Mouse (Mus musculus): Measurements from ENCODE around the gene Ttyh1. TPM values are rescaled to one million over a fixed set of nuclear protein-coding genes. Genes with fewer than 3 reads are reported as not detected.

The Ttyh1 gene
- polyA plus RNA-seq, 2 experiments, result 0.11 to 0.24 TPM

DNA sequence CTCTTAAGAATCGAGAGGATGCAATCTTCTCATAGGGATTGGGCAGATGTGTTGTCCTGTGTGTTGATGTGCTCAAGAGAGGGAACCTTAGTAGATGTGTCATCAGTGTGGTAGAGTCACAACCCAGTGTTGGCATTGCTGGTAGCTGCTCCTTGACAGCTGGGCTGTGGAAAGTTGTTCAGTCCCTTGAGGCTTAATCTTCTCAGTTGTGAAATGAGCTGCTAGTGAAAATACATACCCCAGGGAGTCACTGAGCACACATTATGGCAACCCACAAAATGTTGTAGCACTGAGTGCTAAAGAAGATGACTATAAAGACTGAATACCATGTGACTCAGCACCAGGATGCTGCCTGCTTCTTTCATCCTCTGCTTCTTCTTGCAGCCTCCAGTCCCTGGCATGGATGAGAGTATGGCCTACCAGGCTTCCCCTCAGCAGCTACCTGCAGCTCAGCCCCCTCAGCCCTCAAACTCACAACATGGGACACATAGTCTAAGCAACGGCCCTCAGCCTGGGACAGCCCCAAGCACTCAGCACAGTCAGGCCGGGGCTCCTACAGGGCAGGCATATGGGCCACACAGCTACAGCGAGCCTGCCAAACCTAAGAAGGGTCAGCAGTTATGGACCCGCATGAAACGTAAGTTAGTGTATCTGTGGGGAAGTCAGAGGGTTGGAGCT is 22.6 kb downstream of the Ttyh1 start:
- no peak for DNase-seq (ENCODE audit: low read depth in 3 of 3, low spot score in 3 of 3)
- 85% methylated on average over 6 of the region's 6 CpGs for WGBS (ENCODE audit: insufficient replicate concordance)

DNA sequence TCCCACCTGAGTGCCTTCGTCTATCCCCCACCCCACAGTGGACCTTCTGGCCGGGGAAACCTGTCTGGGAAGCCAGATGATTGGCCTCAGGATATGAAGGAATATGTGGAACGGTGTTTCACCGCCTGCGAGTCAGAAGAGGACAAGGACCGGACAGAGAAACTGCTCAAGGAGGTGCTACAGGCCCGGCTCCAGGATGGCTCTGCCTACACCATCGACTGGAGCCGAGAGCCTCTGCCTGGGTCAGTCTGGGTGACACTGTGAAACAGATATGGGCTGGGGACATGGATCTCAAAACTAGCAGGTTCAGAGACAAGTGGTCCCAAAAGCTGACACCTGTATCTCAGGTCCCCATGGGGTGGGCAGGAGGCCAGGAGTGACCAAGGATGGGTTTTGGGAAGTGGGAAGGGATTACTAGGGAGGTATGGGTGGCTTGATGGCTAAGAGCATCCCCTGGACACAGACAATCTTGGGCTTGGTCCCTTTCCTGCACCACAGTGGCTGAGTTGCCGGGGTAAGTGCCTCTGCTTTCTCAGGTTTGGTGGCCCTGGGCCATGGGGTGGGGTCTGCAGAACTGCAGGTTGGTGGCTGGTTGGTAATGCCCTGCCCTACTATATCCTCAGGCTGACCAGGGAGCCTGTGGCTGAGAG is 23.7 kb downstream of the Ttyh1 start:
- DNase-seq (ENCODE audit: low read depth in 3 of 3, low spot score in 3 of 3) (no peak), ATAC-seq (ENCODE audit: insufficient read depth) (no peak)
- Histone ChIP-seq H3K4me2 (ENCODE audit: low read depth) (no peak overlapping the region), H3K9ac (replicated peaks) (no peak overlapping the region), H3K9me3 (ENCODE audit: control insufficient read depth, low read length) (no peaks in the 10 kb centered on the region), H3K4me3 (ENCODE audit: insufficient read depth in 1 of 2, low read depth in 2 of 2, low read length in 2 of 2) (no peak overlapping the region), H3K27ac (no peak overlapping the region), H3K27me3 (ENCODE audit: control insufficient read depth, insufficient read depth, low read length) (no peaks in the 10 kb centered on the region), H3K4me1 (replicated peaks; ENCODE audit: control insufficient read depth in 2 of 2, insufficient read depth in 2 of 2, low read length in 1 of 2) (peaks cover 3 to 4% of the 10 kb centered on the region in 2 experiments), H3K36me3 (replicated peaks; ENCODE audit: control insufficient read depth, insufficient read depth, low read depth) (peaks cover 96% of the 10 kb centered on the region)
- 91% methylated on average over 10 of the region's 10 CpGs for WGBS (ENCODE audit: insufficient replicate concordance)
- TF ChIP-seq CTCF (IDR thresholded peaks at IDR 0.05; ENCODE audit: low read depth) (no peak), EP300 (IDR thresholded peaks at IDR 0.05; ENCODE audit: low read depth) (no peak)

More for the DNA sequence above, 22.6 kb downstream of the Ttyh1 start:
- H3K9me3 ChIP-seq (ENCODE audit: control insufficient read depth, low read length), result no peaks in the 10 kb centered on the region
- no peak overlapping the region for H3K27ac ChIP-seq
- no peak overlapping the region for H3K9ac ChIP-seq (replicated peaks)
- TF ChIP-seq CTCF (IDR thresholded peaks at IDR 0.05; ENCODE audit: low read depth) (no peak), EP300 (IDR thresholded peaks at IDR 0.05; ENCODE audit: low read depth) (no peak)
- ATAC-seq (ENCODE audit: insufficient read depth), result no peak
- H3K36me3 ChIP-seq (replicated peaks; ENCODE audit: control insufficient read depth, insufficient read depth, low read depth), result peaks cover 86% of the 10 kb centered on the region
- no peak overlapping the region for H3K4me3 ChIP-seq (ENCODE audit: insufficient read depth in 1 of 2, low read depth in 2 of 2, low read length in 2 of 2)
- H3K27me3 ChIP-seq (ENCODE audit: control insufficient read depth, insufficient read depth, low read length), result no peaks in the 10 kb centered on the region
- H3K4me2 ChIP-seq (ENCODE audit: low read depth), result no peak overlapping the region
- H3K4me1 ChIP-seq (replicated peaks; ENCODE audit: control insufficient read depth in 2 of 2, insufficient read depth in 2 of 2, low read length in 1 of 2), result peaks cover 6 to 8% of the 10 kb centered on the region in 2 experiments; a peak in 3 of 4 replicates

DNA sequence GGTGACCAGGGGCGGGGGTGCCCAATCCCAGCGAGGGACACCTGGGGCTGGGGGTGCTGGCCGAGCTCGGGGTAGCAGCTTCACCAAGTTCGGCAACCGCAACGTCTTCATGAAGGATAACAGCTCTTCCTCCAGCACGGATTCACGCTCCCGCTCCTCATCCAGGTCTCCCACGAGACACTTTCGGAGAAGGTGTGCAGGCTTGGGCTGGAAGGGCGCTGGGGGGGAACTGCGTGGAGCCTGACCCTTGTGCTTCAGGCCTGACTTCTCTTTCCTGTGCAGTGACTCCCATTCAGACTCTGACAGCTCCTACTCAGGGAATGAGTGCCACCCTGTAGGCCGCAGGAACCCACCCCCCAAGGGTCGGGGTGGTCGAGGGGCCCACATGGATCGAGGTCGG is 24.3 kb downstream of the Ttyh1 start:
- Histone ChIP-seq H3K27ac (no peak overlapping the region), H3K9ac (replicated peaks) (no peak overlapping the region), H3K4me2 (ENCODE audit: low read depth) (no peak overlapping the region), H3K4me1 (replicated peaks; ENCODE audit: control insufficient read depth in 2 of 2, insufficient read depth in 2 of 2, low read length in 1 of 2) (no peaks in the 10 kb centered on the region; a peak in 2 of 4 replicates), H3K27me3 (ENCODE audit: control insufficient read depth, insufficient read depth, low read length) (no peaks in the 10 kb centered on the region), H3K36me3 (replicated peaks; ENCODE audit: control insufficient read depth, insufficient read depth, low read depth) (peaks cover 94% of the 10 kb centered on the region), H3K9me3 (ENCODE audit: control insufficient read depth, low read length) (no peaks in the 10 kb centered on the region), H3K4me3 (ENCODE audit: insufficient read depth in 1 of 2, low read depth in 2 of 2, low read length in 2 of 2) (no peak overlapping the region)
- no peak for DNase-seq (ENCODE audit: low read depth in 3 of 3, low spot score in 3 of 3)
- 91% methylated on average over 19 of the region's 19 CpGs for WGBS (ENCODE audit: insufficient replicate concordance)
- ATAC-seq (ENCODE audit: insufficient read depth), result no peak
- TF ChIP-seq CTCF (IDR thresholded peaks at IDR 0.05; ENCODE audit: low read depth), result no peak
- TF ChIP-seq EP300 (IDR thresholded peaks at IDR 0.05; ENCODE audit: low read depth), result no peak

DNA sequence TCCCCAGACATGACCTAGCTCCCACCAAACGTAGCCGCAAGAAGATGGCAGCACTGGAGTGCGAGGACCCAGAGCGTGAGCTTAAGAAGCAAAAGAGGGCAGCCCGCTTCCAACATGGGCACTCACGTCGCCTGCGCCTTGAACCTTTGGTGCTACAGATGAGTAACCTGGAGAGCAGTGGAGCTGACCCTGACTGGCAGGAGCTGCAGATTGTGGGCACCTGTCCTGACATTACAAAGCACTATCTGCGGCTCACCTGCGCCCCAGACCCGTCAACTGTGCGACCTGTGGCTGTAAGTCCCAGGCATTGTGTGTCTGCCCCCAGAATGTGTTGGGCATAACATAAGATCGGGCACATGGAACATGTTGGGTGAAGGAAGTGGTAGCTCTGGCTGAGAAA is 24.8 kb downstream of the Ttyh1 start:
- ATAC-seq (ENCODE audit: insufficient read depth), result no peak
- no peak overlapping the region for H3K27ac ChIP-seq
- H3K4me2 ChIP-seq (ENCODE audit: low read depth), result no peak overlapping the region
- WGBS (ENCODE audit: insufficient replicate concordance), result 91% methylated on average over 13 of the region's 13 CpGs
- H3K27me3 ChIP-seq (ENCODE audit: control insufficient read depth, insufficient read depth, low read length), result no peaks in the 10 kb centered on the region
- DNase-seq (ENCODE audit: low read depth in 3 of 3, low spot score in 3 of 3), result no peak
- peaks cover 89% of the 10 kb centered on the region for H3K36me3 ChIP-seq (replicated peaks; ENCODE audit: control insufficient read depth, insufficient read depth, low read depth)
- H3K4me3 ChIP-seq (ENCODE audit: insufficient read depth in 1 of 2, low read depth in 2 of 2, low read length in 2 of 2), result no peak overlapping the region
- TF ChIP-seq CTCF (IDR thresholded peaks at IDR 0.05; ENCODE audit: low read depth), result no peak
- TF ChIP-seq EP300 (IDR thresholded peaks at IDR 0.05; ENCODE audit: low read depth), result no peak
- no peak overlapping the region for H3K9ac ChIP-seq (replicated peaks)
- H3K9me3 ChIP-seq (ENCODE audit: control insufficient read depth, low read length), result no peaks in the 10 kb centered on the region
- no peaks in the 10 kb centered on the region; a peak in 2 of 4 replicates for H3K4me1 ChIP-seq (replicated peaks; ENCODE audit: control insufficient read depth in 2 of 2, insufficient read depth in 2 of 2, low read length in 1 of 2)

DNA sequence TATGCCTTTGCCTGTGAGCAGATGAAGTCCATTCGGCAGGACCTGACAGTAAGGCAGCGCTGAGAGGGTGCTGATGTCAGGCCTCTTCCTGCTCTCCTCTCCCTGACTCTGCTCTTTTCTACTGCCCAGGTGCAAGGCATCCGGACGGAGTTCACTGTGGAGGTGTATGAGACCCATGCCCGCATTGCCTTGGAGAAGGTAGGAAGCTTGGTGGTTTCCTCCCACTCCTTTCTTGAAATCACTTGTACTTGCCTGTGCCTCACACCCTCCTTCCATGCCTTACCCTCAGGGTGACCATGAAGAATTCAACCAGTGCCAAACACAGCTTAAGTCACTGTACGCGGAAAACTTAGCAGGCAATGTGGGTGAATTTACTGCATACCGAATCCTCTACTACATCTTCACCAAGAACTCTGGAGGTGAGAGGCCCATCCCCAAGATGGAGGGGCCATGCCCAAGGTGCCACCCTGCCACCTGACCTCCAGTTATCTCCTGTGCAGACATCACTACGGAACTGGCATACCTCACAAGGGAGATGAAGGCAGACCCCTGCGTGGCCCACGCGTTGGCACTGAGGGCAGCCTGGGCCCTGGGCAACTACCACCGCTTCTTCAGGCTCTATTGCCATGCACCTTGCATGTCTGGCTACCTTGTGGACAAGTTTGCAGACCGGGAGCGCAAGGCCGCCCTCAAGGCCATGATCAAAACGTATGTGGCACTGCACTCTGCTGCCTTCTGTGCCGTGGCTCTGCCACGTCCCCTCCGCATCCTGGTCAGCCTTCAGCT is 25.8 kb downstream of the Ttyh1 start:
- H3K9ac ChIP-seq (replicated peaks), result no peak overlapping the region
- no peak overlapping the region for H3K4me3 ChIP-seq (ENCODE audit: insufficient read depth in 1 of 2, low read depth in 2 of 2, low read length in 2 of 2)
- TF ChIP-seq CTCF (IDR thresholded peaks at IDR 0.05; ENCODE audit: low read depth), result no peak
- no peak for TF ChIP-seq EP300 (IDR thresholded peaks at IDR 0.05; ENCODE audit: low read depth)
- no peaks in the 10 kb centered on the region for H3K27me3 ChIP-seq (ENCODE audit: control insufficient read depth, insufficient read depth, low read length)
- no peaks in the 10 kb centered on the region for H3K9me3 ChIP-seq (ENCODE audit: control insufficient read depth, low read length)
- H3K36me3 ChIP-seq (replicated peaks; ENCODE audit: control insufficient read depth, insufficient read depth, low read depth), result peaks cover 80% of the 10 kb centered on the region
- WGBS (ENCODE audit: insufficient replicate concordance), result 91% methylated on average over 20 of the region's 20 CpGs
- peaks cover 0 to under 1% of the 10 kb centered on the region in 2 experiments; a peak in 2 of 4 replicates for H3K4me1 ChIP-seq (replicated peaks; ENCODE audit: control insufficient read depth in 2 of 2, insufficient read depth in 2 of 2, low read length in 1 of 2)
- H3K4me2 ChIP-seq (ENCODE audit: low read depth), result no peak overlapping the region
- ATAC-seq (ENCODE audit: insufficient read depth), result no peak
- H3K27ac ChIP-seq, result no peak overlapping the region
- no peak for DNase-seq (ENCODE audit: low read depth in 3 of 3, low spot score in 3 of 3)

All from liver, embryonic 14.5 days (tissue).